Mouse (Mus musculus): ENCODE measurements around the gene Donson. TPM values are rescaled to one million over a fixed set of nuclear protein-coding genes. Genes with fewer than 3 reads are reported as not detected.
A peak's percentile ranks its signal among the peaks of the same experiment; 100 is the strongest.

Donson gene
- polyA plus RNA-seq, 1 experiment from 2014 or later, result 33.6 TPM

GRCm38 (mm10) chr16:91680656-91681055 is 7.9 kb downstream of the Donson start:
- no peak overlapping the region for H3K4me2 ChIP-seq (replicated peaks)
- no peak overlapping the region for H3K9ac ChIP-seq (replicated peaks)
- no peak for ATAC-seq (ENCODE audit: low FRiP score, low read depth)
- no peak overlapping the region for H3K27ac ChIP-seq (replicated peaks)
- H3K9me3 ChIP-seq, result no peaks in the 10 kb centered on the region
- no peaks in the 10 kb centered on the region for H3K4me1 ChIP-seq
- no peaks in the 10 kb centered on the region for H3K27me3 ChIP-seq
- WGBS, result 86% methylated on average over 5 of the region's 5 CpGs
- no peak overlapping the region for H3K4me3 ChIP-seq
- H3K36me3 ChIP-seq, result peaks cover 84% of the 10 kb centered on the region

DNA sequence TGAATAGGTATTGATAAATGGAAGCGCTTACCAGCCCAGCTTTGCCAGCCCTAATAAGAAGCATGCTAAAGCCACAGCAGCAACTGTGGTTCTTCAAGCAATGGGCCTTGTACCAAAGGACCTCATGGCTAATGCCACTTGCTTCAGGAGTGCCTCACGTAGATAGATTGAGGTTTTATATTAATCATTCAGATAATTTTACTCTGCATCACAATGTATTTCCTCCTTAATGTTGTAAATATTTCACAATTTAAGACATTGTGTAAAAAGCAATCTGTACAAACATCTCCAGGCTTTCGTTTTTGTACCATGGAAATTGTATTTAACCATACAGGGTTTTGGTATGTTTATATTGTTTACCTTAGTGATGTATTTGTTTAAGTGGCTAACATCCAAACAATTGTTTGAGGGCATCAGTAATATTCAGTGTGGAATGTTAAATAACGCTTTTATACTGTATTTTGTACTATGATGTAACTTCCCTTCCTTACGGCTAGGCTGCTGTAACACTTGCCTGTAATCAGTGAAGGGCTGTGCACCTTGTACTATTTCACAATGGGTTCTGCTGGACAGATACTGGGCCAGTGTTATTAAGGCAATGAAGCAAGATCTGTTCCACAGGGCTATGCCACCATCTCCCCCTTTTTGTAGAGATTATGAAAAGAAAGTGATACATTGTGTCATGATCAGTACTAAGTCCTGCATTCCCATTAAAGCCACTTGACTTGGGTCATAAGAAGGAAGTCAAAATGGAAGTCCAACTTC is 10.2 kb downstream of the Donson start:
- ATAC-seq (ENCODE audit: low FRiP score, low read depth), result no peak
- Histone ChIP-seq H3K27me3 (no peaks in the 10 kb centered on the region), H3K4me2 (replicated peaks) (no peak overlapping the region), H3K9me3 (no peaks in the 10 kb centered on the region), H3K4me3 (no peak overlapping the region), H3K9ac (replicated peaks) (no peak overlapping the region), H3K36me3 (peaks cover 84% of the 10 kb centered on the region), H3K4me1 (no peaks in the 10 kb centered on the region), H3K27ac (replicated peaks) (no peak overlapping the region)
- 91% methylated on average over 5 of the region's 5 CpGs for WGBS

DNA sequence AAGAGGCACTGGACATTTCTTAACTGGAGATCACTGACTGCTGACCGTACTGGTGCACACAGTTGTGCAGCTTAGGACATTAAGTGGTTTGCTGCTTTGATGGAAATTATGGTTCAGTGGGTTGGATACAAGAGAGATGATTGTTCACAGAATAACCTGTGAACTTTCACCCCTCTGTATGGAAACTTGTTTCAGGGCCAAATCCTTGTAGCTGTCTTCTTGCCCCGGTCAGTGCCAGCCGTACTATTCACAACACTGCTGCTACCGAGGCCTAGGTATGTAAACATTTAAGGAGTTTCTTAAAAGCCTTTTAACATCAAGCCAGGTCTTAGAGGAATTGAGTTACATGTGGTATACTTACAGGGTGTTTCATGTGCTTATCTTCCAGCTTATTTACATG is 14.1 kb downstream of the Donson start:
- Histone ChIP-seq H3K27ac (replicated peaks) (no peak overlapping the region), H3K27me3 (no peaks in the 10 kb centered on the region), H3K36me3 (peaks cover 87% of the 10 kb centered on the region), H3K9me3 (no peaks in the 10 kb centered on the region), H3K4me2 (replicated peaks) (no peak overlapping the region), H3K4me1 (no peaks in the 10 kb centered on the region), H3K9ac (replicated peaks) (no peak overlapping the region), H3K4me3 (no peak overlapping the region)
- ATAC-seq (ENCODE audit: low FRiP score, low read depth), result no peak
- 85% methylated on average over 4 of the region's 4 CpGs for WGBS

GRCm38 (mm10) chr16:91663795-91664194 is 24.8 kb downstream of the Donson start:
- H3K9ac ChIP-seq (replicated peaks), result no peak overlapping the region
- H3K27me3 ChIP-seq, result no peaks in the 10 kb centered on the region
- no peak for ATAC-seq (ENCODE audit: low FRiP score, low read depth)
- H3K36me3 ChIP-seq, result peaks cover 84% of the 10 kb centered on the region
- 97% methylated on average over 3 of the region's 3 CpGs for WGBS
- no peaks in the 10 kb centered on the region for H3K9me3 ChIP-seq
- H3K4me2 ChIP-seq (replicated peaks), result no peak overlapping the region
- no peak overlapping the region for H3K27ac ChIP-seq (replicated peaks)
- H3K4me3 ChIP-seq, result no peak overlapping the region
- peaks cover 3% of the 10 kb centered on the region; the same call in 1 of the 2 replicates for H3K4me1 ChIP-seq

GRCm38 (mm10) chr16:91662336-91662735 is 26.2 kb downstream of the Donson start:
- H3K9ac ChIP-seq (replicated peaks), result no peak overlapping the region

GRCm38 (mm10) chr16:91661397-91661796 is 27.2 kb downstream of the Donson start:
- Histone ChIP-seq H3K9me3 (no peaks in the 10 kb centered on the region), H3K9ac (replicated peaks) (no peak overlapping the region), H3K4me2 (replicated peaks) (no peak overlapping the region), H3K27ac (replicated peaks) (no peak overlapping the region), H3K27me3 (no peaks in the 10 kb centered on the region), H3K4me3 (no peak overlapping the region), H3K36me3 (peaks cover 92% of the 10 kb centered on the region), H3K4me1 (peaks cover 3% of the 10 kb centered on the region; the same call in 1 of the 2 replicates)
- 39% methylated on average over 1 of the region's 1 CpGs for WGBS
- no peak for ATAC-seq (ENCODE audit: low FRiP score, low read depth)

More at GRCm38 (mm10) chr16:91662336-91662735, 26.2 kb downstream of the Donson start:
- H3K36me3 ChIP-seq, result peaks cover 92% of the 10 kb centered on the region
- H3K4me3 ChIP-seq, result no peak overlapping the region
- no peak overlapping the region for H3K4me2 ChIP-seq (replicated peaks)
- no peak for ATAC-seq (ENCODE audit: low FRiP score, low read depth)
- H3K27me3 ChIP-seq, result no peaks in the 10 kb centered on the region
- peaks cover 3% of the 10 kb centered on the region; the same call in 1 of the 2 replicates for H3K4me1 ChIP-seq
- H3K9me3 ChIP-seq, result no peaks in the 10 kb centered on the region
- 97% methylated on average over 16 of the region's 16 CpGs for WGBS
- no peak overlapping the region for H3K27ac ChIP-seq (replicated peaks)

GRCm38 (mm10) chr16:91659798-91660197 is 28.8 kb downstream of the Donson start:
- Histone ChIP-seq H3K9ac (replicated peaks) (no peak overlapping the region), H3K36me3 (peaks cover 92% of the 10 kb centered on the region), H3K4me2 (replicated peaks) (no peak overlapping the region), H3K27ac (replicated peaks) (no peak overlapping the region), H3K4me3 (no peak overlapping the region), H3K9me3 (no peaks in the 10 kb centered on the region), H3K4me1 (peaks cover 3% of the 10 kb centered on the region; the same call in 1 of the 2 replicates), H3K27me3 (no peaks in the 10 kb centered on the region)
- no peak for ATAC-seq (ENCODE audit: low FRiP score, low read depth)
- WGBS, result 97% methylated on average over 20 of the region's 20 CpGs

DNA sequence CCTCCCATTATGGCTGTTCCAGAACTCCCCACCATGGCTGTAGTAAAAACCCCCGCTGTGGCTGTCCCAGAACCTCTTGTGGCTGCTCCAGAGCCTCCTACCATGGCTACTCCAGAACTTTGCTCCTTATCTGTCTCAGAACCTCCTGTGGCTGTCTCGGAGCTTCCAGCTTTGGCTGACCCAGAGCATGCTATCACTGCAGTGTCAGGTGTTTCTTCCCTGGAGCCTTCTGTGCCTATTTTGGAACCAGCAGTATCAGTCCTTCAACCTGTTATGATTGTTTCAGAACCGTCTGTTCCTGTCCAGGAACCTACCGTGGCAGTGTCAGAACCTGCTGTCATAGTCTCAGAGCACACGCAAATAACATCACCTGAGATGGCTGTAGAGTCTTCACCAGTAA is 30.1 kb downstream of the Donson start:
- H3K9ac ChIP-seq (replicated peaks), result no peak overlapping the region
- no peaks in the 10 kb centered on the region for H3K27me3 ChIP-seq
- H3K4me2 ChIP-seq (replicated peaks), result no peak overlapping the region
- H3K4me3 ChIP-seq, result no peak overlapping the region
- H3K27ac ChIP-seq (replicated peaks), result no peak overlapping the region
- H3K9me3 ChIP-seq, result no peaks in the 10 kb centered on the region
- ATAC-seq (ENCODE audit: low FRiP score, low read depth), result no peak
- 95% methylated on average over 5 of the region's 5 CpGs for WGBS
- H3K36me3 ChIP-seq, result peaks cover 93% of the 10 kb centered on the region
- peaks cover 3% of the 10 kb centered on the region; the same call in 1 of the 2 replicates for H3K4me1 ChIP-seq

GRCm38 (mm10) chr16:91657285-91657684 is 31.3 kb downstream of the Donson start:
- H3K9ac ChIP-seq (replicated peaks), result no peak overlapping the region
- H3K9me3 ChIP-seq, result no peaks in the 10 kb centered on the region
- ATAC-seq (ENCODE audit: low FRiP score, low read depth), result peak; percentile 41; the same call in 1 of the 2 replicates
- H3K4me1 ChIP-seq, result peaks cover 4% of the 10 kb centered on the region; the same call in 1 of the 2 replicates
- no peak overlapping the region for H3K27ac ChIP-seq (replicated peaks)
- H3K27me3 ChIP-seq, result no peaks in the 10 kb centered on the region
- peaks cover 86% of the 10 kb centered on the region for H3K36me3 ChIP-seq
- no peak overlapping the region for H3K4me2 ChIP-seq (replicated peaks)
- H3K4me3 ChIP-seq, result no peak overlapping the region
- 98% methylated on average over 17 of the region's 17 CpGs for WGBS

- 94% methylated on average over 9 of the region's 9 CpGs for WGBS
- no peak for ATAC-seq (ENCODE audit: low FRiP score, low read depth)
- Histone ChIP-seq H3K27me3 (no peaks in the 10 kb centered on the region), H3K4me1 (peaks cover 2% of the 10 kb centered on the region; the same call in 1 of the 2 replicates), H3K27ac (replicated peaks) (no peak overlapping the region), H3K9ac (replicated peaks) (no peak overlapping the region), H3K36me3 (peaks cover 77% of the 10 kb centered on the region), H3K4me3 (no peak overlapping the region), H3K9me3 (no peaks in the 10 kb centered on the region), H3K4me2 (replicated peaks) (no peak overlapping the region)
These were observed 33.3 kb downstream of the Donson start for GRCm38 (mm10) chr16:91655285-91655684.

DNA sequence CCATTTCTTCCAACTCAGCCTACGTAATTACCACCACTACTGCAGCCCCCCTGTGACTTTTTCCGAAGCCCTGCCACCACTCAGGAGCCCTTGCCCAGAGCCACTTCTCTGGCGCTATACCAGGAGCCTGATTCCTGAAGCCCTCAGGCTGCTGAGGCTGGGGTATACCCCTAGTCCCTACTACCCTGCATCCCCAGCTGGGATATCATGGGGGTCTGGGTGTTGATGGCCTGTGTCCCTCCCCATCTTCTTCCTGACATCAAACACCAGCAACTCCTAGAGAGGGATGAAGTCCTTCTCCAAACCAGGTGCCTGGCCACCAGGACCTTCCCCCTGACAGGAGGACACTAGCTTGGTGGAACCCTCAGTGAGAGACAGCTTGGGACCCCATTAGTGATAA is 36.4 kb downstream of the Donson start:
- Histone ChIP-seq H3K27me3 (no peaks in the 10 kb centered on the region), H3K4me2 (replicated peaks) (no peak overlapping the region), H3K36me3 (peaks cover 46% of the 10 kb centered on the region), H3K9me3 (no peaks in the 10 kb centered on the region), H3K9ac (replicated peaks) (no peak overlapping the region), H3K27ac (replicated peaks) (no peak overlapping the region), H3K4me1 (peaks cover 7% of the 10 kb centered on the region), H3K4me3 (no peak overlapping the region)
- ATAC-seq (ENCODE audit: low FRiP score, low read depth), result no peak
- WGBS, result 96% methylated on average over 3 of the region's 3 CpGs

DNA sequence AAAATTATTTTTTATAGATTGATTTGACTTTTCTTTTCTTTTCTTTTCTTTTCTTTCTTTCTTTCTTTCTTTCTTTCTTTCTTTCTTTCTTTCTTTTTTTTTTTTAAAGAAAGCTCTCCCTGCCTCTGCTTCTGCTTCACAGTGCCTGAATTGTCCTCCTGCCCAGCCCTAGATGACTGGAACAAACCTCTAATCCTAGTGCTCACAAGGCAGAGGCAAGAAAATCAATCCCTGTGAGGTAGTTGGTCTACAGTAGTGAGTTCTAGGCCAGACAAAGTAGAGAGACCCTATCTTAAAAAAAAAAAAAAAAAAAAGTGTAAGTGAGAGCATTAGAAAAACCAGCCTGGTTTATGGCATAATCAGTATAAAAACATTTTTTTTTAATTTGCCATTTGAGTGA is 38.8 kb downstream of the Donson start:
- Histone ChIP-seq H3K4me2 (replicated peaks) (peak overlapping the region; percentile 21; the same call in 1 of the 2 replicates), H3K4me1 (peaks cover 14% of the 10 kb centered on the region), H3K27me3 (no peaks in the 10 kb centered on the region), H3K9ac (replicated peaks) (no peak overlapping the region), H3K36me3 (peaks cover 22% of the 10 kb centered on the region), H3K27ac (replicated peaks) (no peak overlapping the region), H3K9me3 (no peaks in the 10 kb centered on the region), H3K4me3 (no peak overlapping the region)
- ATAC-seq (ENCODE audit: low FRiP score, low read depth), result no peak

Data from midbrain, embryonic 12.5 days (tissue).